Mouse (Mus musculus) induced T-regulatory cell, adult 2 months (primary cell): Measurements from ENCODE around the gene Samm50.

Source experiments
- DNase-seq: peaks from one replicate; pipeline ENCODE4 v3.0.0-alpha.2; 2012; ENCODE audit warnings: low read depth

Gene Samm50

GRCm38 (mm10) chr15:84211564-84211963 lies 19.5 kb downstream of the Samm50 start:
- no peak for DNase-seq

- peak; percentile 79 for DNase-seq
Measured at GRCm38 (mm10) chr15:84212031-84212755, 20.2 kb downstream of the Samm50 start.

GRCm38 (mm10) chr15:84212756-84213105 lies 20.7 kb downstream of the Samm50 start:
- no peak for DNase-seq

GRCm38 (mm10) chr15:84213162-84213739 lies 21.2 kb downstream of the Samm50 start:
- DNase-seq, result no peak

GRCm38 (mm10) chr15:84214476-84214875 lies 22.4 kb downstream of the Samm50 start:
- no peak for DNase-seq

GRCm38 (mm10) chr15:84215273-84215672 lies 23.2 kb downstream of the Samm50 start:
- DNase-seq, result no peak

- no peak for DNase-seq
Measured at GRCm38 (mm10) chr15:84216026-84216425, 24.0 kb downstream of the Samm50 start.

- no peak for DNase-seq
Measured at GRCm38 (mm10) chr15:84216461-84217084, 24.5 kb downstream of the Samm50 start.

- no peak for DNase-seq
Measured at GRCm38 (mm10) chr15:84217969-84218782, 26.1 kb downstream of the Samm50 start.

GRCm38 (mm10) chr15:84218783-84219271 lies 26.8 kb downstream of the Samm50 start:
- DNase-seq, result no peak

GRCm38 (mm10) chr15:84221539-84221938 lies 29.5 kb downstream of the Samm50 start:
- DNase-seq, result no peak

- no peak for DNase-seq
Measured at GRCm38 (mm10) chr15:84223423-84223822, 31.4 kb downstream of the Samm50 start.

- no peak for DNase-seq
Measured at GRCm38 (mm10) chr15:84224779-84225178, 32.7 kb downstream of the Samm50 start.

- DNase-seq, result no peak
Measured at GRCm38 (mm10) chr15:84226918-84227317, 34.9 kb downstream of the Samm50 start.

GRCm38 (mm10) chr15:84230661-84231060 lies 38.6 kb downstream of the Samm50 start:
- no peak for DNase-seq

GRCm38 (mm10) chr15:84231113-84231712 lies 39.2 kb downstream of the Samm50 start:
- DNase-seq, result no peak

- no peak for DNase-seq
Measured at GRCm38 (mm10) chr15:84231721-84232561, 39.9 kb downstream of the Samm50 start, which contains the start of gene Parvb. Parvb (plus strand) TSS chr15:84232043.

GRCm38 (mm10) chr15:84232609-84233008 lies 40.6 kb downstream of the Samm50 start:
- DNase-seq, result no peak

GRCm38 (mm10) chr15:84234794-84235581 lies 42.9 kb downstream of the Samm50 start:
- DNase-seq, result no peak

GRCm38 (mm10) chr15:84235646-84236045 lies 43.6 kb downstream of the Samm50 start:
- no peak for DNase-seq
